Mouse (Mus musculus) liver, embryonic 14.5 days (tissue): ENCODE measurements around the gene Trpv3.

Experiments used
- CTCF ChIP-seq: IDR thresholded peaks from 2 replicates; pipeline ENCODE4 v1.5.1; 2016; ENCODE audit warnings: antibody characterized with exemption, low read depth, control low read depth
- EP300 ChIP-seq: IDR thresholded peaks from 2 replicates; pipeline ENCODE4 v1.6.1; 2016; ENCODE audit warnings: antibody characterized with exemption, low read depth

DNA sequence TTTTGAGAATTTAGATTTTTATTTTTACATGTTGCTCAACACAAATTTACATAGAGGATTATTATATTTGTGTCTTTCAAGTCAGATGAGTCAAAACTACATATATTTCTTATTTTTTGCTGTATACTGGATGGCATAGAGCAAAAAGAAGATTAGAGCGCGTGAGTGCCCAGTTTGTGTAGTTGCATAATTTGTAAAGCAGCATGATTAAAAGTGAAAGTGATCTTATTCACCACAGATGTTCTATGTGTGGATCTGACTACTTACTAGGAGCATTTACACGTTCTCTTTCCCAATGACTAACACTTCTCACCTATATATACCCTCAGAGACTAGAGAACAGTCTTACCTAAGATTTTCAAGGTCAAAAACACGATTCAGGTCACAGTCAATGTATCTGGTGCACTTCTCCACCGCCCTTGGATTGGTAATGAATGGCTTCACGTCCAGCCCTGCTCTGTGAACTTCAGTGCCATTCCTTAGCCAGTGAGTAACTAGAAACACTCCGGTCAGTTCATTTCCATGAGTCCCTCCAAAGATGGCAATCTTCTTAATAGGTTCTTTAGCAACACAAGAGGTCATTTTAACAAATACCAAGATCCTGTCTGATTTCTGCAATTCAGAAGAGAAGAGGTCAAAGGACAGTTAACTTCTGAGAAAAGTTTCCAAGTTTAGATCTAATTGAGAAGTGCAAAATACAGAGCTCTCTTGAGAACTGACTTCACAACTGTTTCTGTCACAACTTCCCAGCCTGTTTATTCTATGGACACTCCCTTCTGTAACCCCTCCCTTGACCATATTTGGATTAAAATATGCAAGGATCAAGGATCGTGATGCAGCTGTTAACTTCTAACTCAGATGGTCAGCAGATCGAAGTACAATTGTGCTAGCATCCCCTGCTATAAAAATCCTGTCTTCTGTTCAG lies 57.0 kb downstream of the Trpv3 start:
- no peak for TF ChIP-seq CTCF
- no peak for TF ChIP-seq EP300
